Mouse (Mus musculus) kidney, adult 2 months (tissue): ENCODE data around the gene Fam171a2.

Source experiments
- CTCF ChIP-seq: fragments of 200-500 bp; conservative IDR thresholded peaks from 2 replicates; pipeline ENCODE4 v1.5.1; 2011; ENCODE audit warnings: low read depth, mild to moderate bottlenecking, control low read depth, low read length, moderate library complexity, mixed read lengths; ENCODE audit not compliant: insufficient read depth, insufficient read length
- POLR2A ChIP-seq: fragments of 200-500 bp; IDR thresholded peaks from one replicate; pipeline ENCODE4 v1.6.1; 2011; ENCODE audit warnings: low read depth, low read length, control low read depth

DNA sequence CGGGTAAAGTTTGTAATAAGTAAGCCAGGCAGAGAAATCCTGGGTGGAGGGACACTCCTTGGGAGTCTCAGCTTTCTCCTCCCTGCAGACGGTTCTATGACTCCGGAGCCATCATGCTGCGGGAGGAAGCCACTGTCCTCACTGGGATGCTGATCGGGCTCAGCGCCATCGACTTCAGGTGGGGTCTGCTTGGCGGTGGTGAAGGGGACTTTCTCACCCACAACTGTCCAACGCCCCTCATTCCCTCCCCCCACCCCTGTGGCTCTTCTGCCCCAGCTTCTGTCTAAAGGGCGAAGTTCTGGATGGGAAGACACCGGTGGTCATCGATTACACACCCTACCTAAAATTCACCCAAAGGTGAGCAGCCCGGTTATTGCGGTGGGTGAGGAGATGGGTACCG, 48.4 kb downstream of the Fam171a2 start:
- no peak for TF ChIP-seq CTCF
- no peak for TF ChIP-seq POLR2A
